10 mouse cellular contexts compared by ENCODE assay signal in the genomic region with DNA sequence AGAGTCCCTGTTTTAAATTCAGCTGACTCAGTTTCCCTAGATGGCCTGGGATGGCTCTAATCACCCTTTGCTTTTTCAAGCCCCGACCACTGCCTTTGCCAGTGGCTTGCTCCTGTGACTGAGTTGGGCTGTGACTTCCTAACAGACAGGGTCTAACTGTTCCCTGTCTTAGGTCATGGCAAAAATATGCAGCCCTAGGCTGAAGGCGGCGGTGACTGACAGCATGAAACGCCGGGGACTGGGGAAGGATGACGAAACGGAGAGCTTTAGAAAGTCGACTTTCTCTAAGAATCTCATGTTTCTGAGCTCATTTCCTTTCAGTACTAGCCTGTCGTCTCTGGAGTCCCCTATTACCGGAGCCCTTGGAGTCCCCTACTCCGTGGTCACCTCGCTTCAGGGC. TPM values are rescaled to one million over a fixed set of nuclear protein-coding genes. Genes with fewer than 3 reads are reported as not detected.
DNase-seq lines count a peak whose midpoint lies in the region; ATAC-seq lines count a peak whose summit lies in the region.
"Had no signal": no experiment of that assay in that cellular context is flagged by ENCODE, and none has a peak within 500 bp of the region (broad histone marks: within the 10 kb centered on the region; RNA-seq: fewer than 3 reads in every experiment).

No protein-coding gene starts in this region.

- no peaks in the 10 kb centered on the region for H3K9me3 ChIP-seq in forebrain, embryonic 15.5 days

- H3K4me1 ChIP-seq in forebrain, embryonic 15.5 days: peaks cover 37% of the 10 kb centered on the region

- H3K36me3 ChIP-seq in forebrain, embryonic 15.5 days: no peaks in the 10 kb centered on the region

- WGBS in forebrain, embryonic 15.5 days: 49% methylated on average over 12 of the region's 12 CpGs

- no peak overlapping the region for H3K4me3 ChIP-seq in forebrain, embryonic 15.5 days

- ATAC-seq in forebrain, embryonic 15.5 days (replicated peaks): no peak
- no peak for ATAC-seq in activated CD4-positive, CD25-positive, alpha-beta regulatory T cell, adult 4 months

- 0 out of 2 replicates have a peak overlapping the region, but pooled peaks have one; percentile 35 for H3K27ac ChIP-seq in forebrain, embryonic 15.5 days (replicated peaks)

- no peaks in the 10 kb centered on the region for H3K27me3 ChIP-seq in forebrain, embryonic 15.5 days

- peak; percentile 13 for DNase-seq in adrenal gland, postnatal 10 days
- DNase-seq in adrenal gland, adult 8-10 months: no peak
- DNase-seq in 3134 (ENCODE audit: extremely low read depth, insufficient read length, low spot score): peak; percentile 51
- DNase-seq in kidney, postnatal 10 days: peak; percentile 62
- no peak for DNase-seq in left cerebral cortex, adult 8-10 months (ENCODE audit: low spot score in 2 of 2)
- DNase-seq in frontal cortex, postnatal 25 days (ENCODE audit: low spot score in 2 of 2): no peak
- DNase-seq: B cell, adult 2 months; gastrocnemius, postnatal 25 days had no signal

- H3K9ac ChIP-seq in forebrain, embryonic 15.5 days (replicated peaks): no peak overlapping the region

- no peak overlapping the region for H3K4me2 ChIP-seq in forebrain, embryonic 15.5 days (replicated peaks)

RNA-seq across cellular contexts. Expression of a gene that starts 22.9 kb away (rescaled TPM):
- total RNA-seq in adrenal gland, postnatal 10 days (2021): 10 to 100 TPM; 15.7 to 18.6 TPM
- 10 to 100 TPM; 21.0 to 26.2 (median 23.7) TPM for total RNA-seq in adrenal gland, adult 8-10 months (2022)
- 30.9 TPM in 2 replicates for polyA plus RNA-seq in forebrain, embryonic 15.5 days (2015; fragmentation: Nextera tagmentation; extraction: Ambion mirVana)
- total RNA-seq in left cerebral cortex, adult 8-10 months (2022): 100 to 1,000 TPM in 1 of 4 experiments, 10 to 100 TPM in 3; 69.2 to 106 (median 80.9) TPM
- polyA plus RNA-seq in activated CD4-positive, CD25-positive, alpha-beta regulatory T cell, adult 4 months (2017; shearing (Covaris generic)): 1 to 10 TPM; 2.7 to 4.0 TPM

Comparison
In these comparisons a context has a peak if more than half of its experiments do, and no peak if none do; other contexts are left out.
1. DNase-seq: peak in adrenal gland, postnatal 10 days (single experiment), 3134 (single experiment) and kidney, postnatal 10 days (single experiment); none in adrenal gland, adult 8-10 months (single experiment), left cerebral cortex, adult 8-10 months (0 of 2) and frontal cortex, postnatal 25 days (0 of 2).